Mouse (Mus musculus) myocyte (in vitro differentiated cells): Measurements from ENCODE around the gene Igdcc3.

Experiments
- CEBPB ChIP-seq: IDR thresholded peaks from 2 replicates; pipeline ENCODE4 v1.6.1; 2011; ENCODE audit warnings: mild to moderate bottlenecking, moderate library complexity; ENCODE audit not compliant: poor library complexity, insufficient read depth, severe bottlenecking
- E2F4 ChIP-seq: IDR thresholded peaks from one replicate; pipeline ENCODE4 v1.6.1; 2011; ENCODE audit warnings: mild to moderate bottlenecking, control low read depth, moderate library complexity; ENCODE audit not compliant: insufficient read depth
- MAX ChIP-seq: IDR thresholded peaks from one replicate; pipeline ENCODE4 v1.6.1; 2011; ENCODE audit warnings: low read depth, mild to moderate bottlenecking, control low read depth
- MYOD1 ChIP-seq, 3 experiments: IDR thresholded peaks; one replicate each; pipeline ENCODE4 v1.6.1; 2011; ENCODE audit warnings: control low read depth in 2 of 3, low read depth in 2 of 3, mild to moderate bottlenecking in 2 of 3, moderate library complexity in 1 of 3; ENCODE audit not compliant: insufficient read length in 2 of 3, control insufficient read depth in 1 of 3
- MYOG ChIP-seq, 3 experiments: IDR thresholded peaks; one replicate each; pipeline ENCODE4 v1.6.1; 2011; ENCODE audit warnings: control low read depth in 2 of 3, low read depth in 2 of 3, mild to moderate bottlenecking in 2 of 3; ENCODE audit not compliant: insufficient read length in 2 of 3, control insufficient read depth in 1 of 3, insufficient read depth in 1 of 3
- POLR2A ChIP-seq: IDR thresholded peaks from one replicate; pipeline ENCODE4 v1.6.1; 2011; ENCODE audit warnings: low read depth, mild to moderate bottlenecking, control low read depth, moderate library complexity; ENCODE audit not compliant: insufficient read length
- POLR2AphosphoS2 ChIP-seq: IDR thresholded peaks from one replicate; pipeline ENCODE4 v1.6.1; 2011; ENCODE audit warnings: low read depth, control low read depth; ENCODE audit not compliant: insufficient read length
- REST ChIP-seq: IDR thresholded peaks from one replicate; pipeline ENCODE4 v1.6.1; 2011; ENCODE audit warnings: mild to moderate bottlenecking, control low read depth, moderate library complexity; ENCODE audit not compliant: insufficient read depth, insufficient read length
- TCF12 ChIP-seq: IDR thresholded peaks from one replicate; pipeline ENCODE4 v1.6.1; 2011; ENCODE audit warnings: mild to moderate bottlenecking, control low read depth; ENCODE audit not compliant: poor library complexity, insufficient read depth, severe bottlenecking
- TCF3 ChIP-seq: IDR thresholded peaks from one replicate; pipeline ENCODE4 v1.6.1; 2011; ENCODE audit warnings: low read depth, control low read depth; ENCODE audit not compliant: insufficient read length
- USF1 ChIP-seq: IDR thresholded peaks from one replicate; pipeline ENCODE4 v1.6.1; 2011; ENCODE audit warnings: low read depth, mild to moderate bottlenecking, control low read depth, moderate library complexity

DNA sequence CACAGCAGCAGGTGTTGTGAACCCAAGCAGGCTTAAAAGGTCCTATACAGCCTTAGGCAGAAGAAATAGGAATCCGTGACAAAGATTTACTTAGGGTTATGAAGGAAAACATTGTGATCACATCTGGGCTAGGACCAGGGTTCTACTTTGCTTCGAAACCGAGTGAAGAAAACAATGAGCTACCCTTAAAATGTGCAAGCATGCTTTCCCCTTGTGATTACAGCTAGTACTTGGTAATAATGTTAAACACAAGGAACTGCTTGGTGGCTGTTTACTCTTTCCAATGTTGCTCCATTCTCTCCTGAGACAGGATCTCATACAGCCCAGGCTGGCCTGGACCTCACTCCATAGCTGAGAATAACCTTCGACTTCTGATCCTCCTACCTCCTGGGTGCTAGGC, 20.2 kb downstream of the Igdcc3 start:
- TF ChIP-seq REST = no peak
- no peak for TF ChIP-seq TCF12
- no peak for TF ChIP-seq POLR2AphosphoS2
- TF ChIP-seq POLR2A = no peak
- TF ChIP-seq TCF3 = no peak
- no peak for TF ChIP-seq MYOG (IDR thresholded peaks at IDR 0.05; ENCODE audit: control insufficient read depth in 1 of 3, insufficient read depth in 1 of 3, insufficient read length in 2 of 3, low read depth in 2 of 3)
- no peak for TF ChIP-seq MYOD1 (IDR thresholded peaks at IDR 0.05; ENCODE audit: control insufficient read depth in 1 of 3, insufficient read length in 2 of 3, low read depth in 2 of 3)
- TF ChIP-seq E2F4 = no peak
- no peak for TF ChIP-seq CEBPB
- no peak for TF ChIP-seq USF1
- TF ChIP-seq MAX = no peak
